Mouse (Mus musculus) adrenal gland, adult 2 months (tissue): Measurements from ENCODE around the gene Loxl1. TPM values are rescaled to one million over a fixed set of nuclear protein-coding genes. Genes with fewer than 3 reads are reported as not detected.

ENCODE experiments used
- DNase-seq: peaks from one replicate; pipeline ENCODE4 v3.0.0; 2021
- polyA plus RNA-seq: library from polyadenylated mRNA; depleted of rRNA; stranded (reverse); fragments of >200 nt; gene quantifications from 2 replicates; pipeline ENCODE4 v1.2.3, GENCODE M21; 2012; rRNA removed
- total RNA-seq, 2 experiments: library from RNA; stranded (reverse); gene quantifications; 2 replicates each; pipeline ENCODE4 v1.2.3; 2021

The Loxl1 gene
- total and polyA plus RNA-seq, 3 experiments = 24.8 to 73.5 (median 44.6) TPM

- peak; percentile 90 for DNase-seq
These were observed 63.3 kb downstream of the Loxl1 start, which contains the start of gene Pml for GRCm38 (mm10) chr9:58249592-58250192. Gene Pml, minus strand, starts transcription at chr9:58249786.

GRCm38 (mm10) chr9:58248746-58249413 lies 64.1 kb downstream of the Loxl1 start:
- no peak for DNase-seq

- DNase-seq = peak; percentile 90
These were observed 65.8 kb downstream of the Loxl1 start for GRCm38 (mm10) chr9:58247064-58247759.

DNA sequence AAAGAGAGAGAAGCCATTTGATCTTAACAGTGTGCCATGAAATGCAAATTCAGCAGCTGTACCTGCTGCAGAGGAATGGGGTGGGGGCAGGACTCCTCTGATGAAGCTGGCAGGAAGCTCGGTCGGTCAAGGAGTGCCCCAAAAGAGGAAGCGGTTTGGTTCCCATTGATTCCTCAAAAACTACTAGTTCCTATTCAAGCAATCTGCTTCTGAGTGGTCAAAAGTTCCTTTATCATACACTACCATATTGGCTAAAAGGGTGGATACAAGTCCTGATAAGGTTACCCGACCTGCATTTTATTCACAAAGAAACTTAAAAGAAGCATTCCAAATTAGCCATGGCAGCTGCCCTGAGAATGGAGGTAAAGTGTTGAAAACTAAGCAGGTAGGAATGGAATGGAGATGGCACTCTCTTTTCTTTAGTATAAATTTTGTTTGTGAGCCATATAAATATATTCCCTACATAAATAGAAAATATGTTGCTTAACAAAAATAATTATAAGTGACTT lies 66.8 kb downstream of the Loxl1 start:
- DNase-seq = no peak

- DNase-seq = no peak
These were observed 69.3 kb downstream of the Loxl1 start for GRCm38 (mm10) chr9:58243696-58244095.

DNA sequence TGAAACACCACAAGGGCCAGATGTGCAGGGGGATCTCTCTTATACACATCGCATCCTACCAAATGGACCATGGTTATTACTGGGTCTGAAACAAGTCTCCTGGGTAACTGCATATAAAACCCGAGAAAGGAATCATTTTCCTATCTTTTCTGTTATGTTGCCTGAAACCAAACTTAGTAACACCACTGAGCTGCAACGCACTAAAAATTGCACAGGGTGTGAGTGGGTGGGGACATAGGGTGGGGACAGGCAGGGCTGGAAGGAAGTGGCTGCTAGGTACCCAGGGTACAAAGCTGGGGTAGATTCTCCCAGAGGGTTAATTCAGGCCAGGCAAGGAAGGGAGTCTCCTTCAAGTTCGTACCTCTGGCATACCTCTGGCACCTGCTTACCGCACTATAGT lies 70.3 kb downstream of the Loxl1 start:
- DNase-seq = no peak

DNA sequence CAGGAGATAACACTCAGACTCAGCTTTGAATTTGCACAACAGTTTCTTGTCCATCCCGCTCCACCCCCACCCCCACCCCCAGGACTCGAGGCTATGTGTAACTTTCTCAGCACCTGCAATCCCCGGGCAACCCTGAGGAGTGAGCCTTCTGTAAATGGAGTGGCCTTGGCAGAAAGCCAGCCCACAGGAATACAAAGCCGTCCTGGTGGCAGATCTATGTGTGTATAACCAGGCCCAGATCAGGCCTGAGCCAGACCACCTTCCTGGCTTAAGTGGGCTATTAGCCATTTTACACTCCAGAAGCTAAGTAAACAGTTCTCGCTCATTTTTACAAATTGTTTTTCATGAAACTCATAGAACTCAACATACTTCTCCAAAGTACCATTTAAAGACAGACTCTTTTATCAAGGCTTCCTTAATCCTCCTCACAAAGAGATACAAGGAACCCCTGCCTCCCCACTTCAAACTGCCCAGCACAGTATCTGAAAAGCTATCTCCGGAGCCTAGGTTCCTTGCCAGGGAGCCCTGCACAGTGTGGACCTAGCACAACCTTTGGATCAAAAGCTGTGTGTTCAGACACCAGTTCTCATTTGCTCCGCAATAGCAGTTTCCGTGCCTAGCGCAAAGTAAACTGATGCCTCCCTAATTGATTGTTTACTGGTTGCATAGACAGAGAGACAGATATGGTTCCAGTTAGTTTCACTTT lies 71.1 kb downstream of the Loxl1 start:
- peak; percentile 72 for DNase-seq

Other genes starting within 250 kb of the Loxl1 start
- gene Stra6, start 249.4 kb downstream of the Loxl1 start, total RNA-seq = 1 to 10 TPM; 1.5 to 1.8 TPM
- 2.0 and 2.6 TPM in 2 replicates for gene Stra6, start 249.4 kb downstream of the Loxl1 start, polyA plus RNA-seq
- under 1 TPM; 0.21 to 0.84 TPM for gene Ccdc33, start 194.4 kb downstream of the Loxl1 start, total RNA-seq
- gene Ccdc33, start 194.4 kb downstream of the Loxl1 start, polyA plus RNA-seq = 0.18 and 0.34 TPM in 2 replicates
- gene Islr, start 108.9 kb downstream of the Loxl1 start, total RNA-seq = 10 to 100 TPM; 23.5 to 30.9 TPM
- gene Islr, start 108.9 kb downstream of the Loxl1 start, polyA plus RNA-seq = 93.8 and 107 TPM in 2 replicates
- gene Islr2, start 108.9 kb downstream of the Loxl1 start, total RNA-seq = 1 to 10 TPM; 1.5 to 2.0 TPM
- gene Islr2, start 108.9 kb downstream of the Loxl1 start, polyA plus RNA-seq = 1.3 and 2.0 TPM in 2 replicates
- gene Pml, start 63.4 kb downstream of the Loxl1 start, total RNA-seq = 10 to 100 TPM; 20.8 to 28.0 TPM
- gene Pml, start 63.4 kb downstream of the Loxl1 start, polyA plus RNA-seq = 27.7 and 33.4 TPM in 2 replicates
- gene Stoml1, start 60.0 kb downstream of the Loxl1 start, total RNA-seq = 10 to 100 TPM; 13.8 to 17.2 TPM
- 38.1 and 38.4 TPM in 2 replicates for gene Stoml1, start 60.0 kb downstream of the Loxl1 start, polyA plus RNA-seq
- not detected for gene Tbc1d21, start 57.3 kb upstream of the Loxl1 start, total RNA-seq
- gene Tbc1d21, start 57.3 kb upstream of the Loxl1 start, polyA plus RNA-seq = not detected in 2 replicates
- 10 to 100 TPM in 1 of 2 experiments, 1 to 10 TPM in 1; 8.2 to 11.9 TPM for gene Insyn1, start 175.4 kb upstream of the Loxl1 start, total RNA-seq
- 9.2 and 12.7 TPM in 2 replicates for gene Insyn1, start 175.4 kb upstream of the Loxl1 start, polyA plus RNA-seq
- gene Cd276, start 242.3 kb upstream of the Loxl1 start, total RNA-seq = 10 to 100 TPM; 11.0 to 12.3 TPM
- 7.2 and 9.5 TPM in 2 replicates for gene Cd276, start 242.3 kb upstream of the Loxl1 start, polyA plus RNA-seq